ENCODE assay signal across 25 mouse cellular contexts in genomic region chr13:40852791-40853190, GRCm38 (mm10).
"Had no signal": no experiment of that assay in that cellular context is flagged by ENCODE, and none has a peak within 500 bp of the region (broad histone marks: within the 10 kb centered on the region; RNA-seq: fewer than 3 reads in every experiment).

No protein-coding gene starts in this region.

- H3K36me3 ChIP-seq: hindbrain, embryonic 10.5 days; hindbrain, embryonic 12.5 days; intestine, embryonic 15.5 days; kidney, embryonic 15.5 days; limb, embryonic 10.5 days; limb, embryonic 12.5 days; liver, embryonic 13.5 days; liver, embryonic 15.5 days had no signal

- H3K9me3 ChIP-seq: hindbrain, embryonic 10.5 days; hindbrain, embryonic 12.5 days; intestine, embryonic 15.5 days; kidney, embryonic 15.5 days; limb, embryonic 10.5 days; limb, embryonic 12.5 days; liver, embryonic 13.5 days; liver, embryonic 15.5 days had no signal

- H3K27me3 ChIP-seq: hindbrain, embryonic 12.5 days; intestine, embryonic 15.5 days; kidney, embryonic 15.5 days; limb, embryonic 12.5 days; liver, embryonic 13.5 days; liver, embryonic 15.5 days had no signal

- H3K27ac ChIP-seq: heart, adult 2 months; hindbrain, embryonic 10.5 days; hindbrain, embryonic 12.5 days; hindbrain, embryonic 14.5 days; kidney, embryonic 15.5 days; kidney, postnatal 0 days; layer of hippocampus, adult 2 months; left cerebral cortex, adult 2 months; limb, embryonic 10.5 days; limb, embryonic 12.5 days; liver, embryonic 13.5 days; liver, embryonic 15.5 days had no signal

- H3K9ac ChIP-seq: hindbrain, embryonic 12.5 days; hindbrain, embryonic 14.5 days; intestine, embryonic 15.5 days; kidney, embryonic 15.5 days; limb, embryonic 12.5 days; liver, embryonic 13.5 days; liver, embryonic 15.5 days; liver, postnatal 0 days had no signal

- H3K4me3 ChIP-seq: gastrocnemius, adult 2 months; heart, adult 2 months; hindbrain, embryonic 10.5 days; hindbrain, embryonic 12.5 days; intestine, embryonic 15.5 days; kidney, embryonic 15.5 days; layer of hippocampus, adult 2 months; left cerebral cortex, adult 2 months; limb, embryonic 10.5 days; limb, embryonic 12.5 days; liver, embryonic 13.5 days; liver, embryonic 15.5 days had no signal

- ATAC-seq: hindbrain, embryonic 16.5 days; inflammation-experienced regulatory T-cells, adult 6 months; liver, postnatal 0 days had no signal

- H3K4me1 ChIP-seq: hindbrain, embryonic 12.5 days had no signal

- H3K4me2 ChIP-seq: heart, embryonic 11.5 days; hindbrain, embryonic 12.5 days; hindbrain, embryonic 14.5 days; intestine, embryonic 15.5 days; kidney, embryonic 15.5 days; limb, embryonic 12.5 days; liver, embryonic 11.5 days; liver, embryonic 13.5 days; liver, embryonic 15.5 days had no signal

- DNase-seq: gastrocnemius, adult 2 months; gastrocnemius, postnatal 10 days; gastrocnemius, postnatal 25 days; heart, adult 2 months; heart, postnatal 10 days; heart, postnatal 4 days; kidney, postnatal 4 days; liver; liver, embryonic 13.5 days; liver, postnatal 0 days had no signal
